Mouse (Mus musculus): ENCODE measurements around the gene Slc39a5. TPM values are rescaled to one million over a fixed set of nuclear protein-coding genes. Genes with fewer than 3 reads are reported as not detected.

Slc39a5 gene
- total RNA-seq (2014; rRNA removed; ENCODE audit: low replicate concordance) (not detected in 2 replicates), polyA plus RNA-seq (2015; fragmentation: Nextera tagmentation; extraction: Ambion mirVana) (not detected in 2 replicates)

- no peaks in the 10 kb centered on the region; the same call in 1 of the 2 replicates for H3K36me3 ChIP-seq (replicated peaks; ENCODE audit: control insufficient read depth, insufficient read depth, low read length)
- no peak for ATAC-seq (ENCODE audit: insufficient read depth, low read depth)
- H3K4me3 ChIP-seq (ENCODE audit: low read depth, low read length), result no peak within 1 kb of the TSS
- no peak within 1 kb of the TSS for H3K27ac ChIP-seq (ENCODE audit: low read depth)
- H3K9me3 ChIP-seq (replicated peaks; ENCODE audit: control insufficient read depth, low read length), result no peaks in the 10 kb centered on the region
- no peaks in the 10 kb centered on the region for H3K4me1 ChIP-seq (ENCODE audit: control insufficient read depth, insufficient read depth)
- 26% methylated on average over 2 of the region's 2 CpGs for WGBS
- no peak for TF ChIP-seq CTCF (IDR thresholded peaks at IDR 0.05; ENCODE audit: low read depth)
- no peak for TF ChIP-seq EP300 (IDR thresholded peaks at IDR 0.05; ENCODE audit: low read depth)
- H3K4me2 ChIP-seq (ENCODE audit: low read depth, low read length), result no peak within 1 kb of the TSS
- no peak within 1 kb of the TSS for H3K9ac ChIP-seq (replicated peaks; ENCODE audit: low read depth, low read length)
- no peak for DNase-seq (ENCODE audit: low spot score)
- H3K27me3 ChIP-seq (ENCODE audit: control insufficient read depth, insufficient read depth, low read length), result no peaks in the 10 kb centered on the region
These were observed at the start of gene Slc39a5 for GRCm38 (mm10) chr10:128401056-128401455. Gene Slc39a5 (minus strand): TSS chr10:128401229.

- Histone ChIP-seq H3K4me3 (ENCODE audit: low read depth, low read length) (no peak overlapping the region), H3K4me2 (ENCODE audit: low read depth, low read length) (no peak overlapping the region), H3K27me3 (ENCODE audit: control insufficient read depth, insufficient read depth, low read length) (no peaks in the 10 kb centered on the region), H3K9ac (replicated peaks; ENCODE audit: low read depth, low read length) (no peak overlapping the region), H3K27ac (ENCODE audit: low read depth) (no peak overlapping the region), H3K36me3 (replicated peaks; ENCODE audit: control insufficient read depth, insufficient read depth, low read length) (peaks cover 7% of the 10 kb centered on the region; the same call in 1 of the 2 replicates), H3K4me1 (ENCODE audit: control insufficient read depth, insufficient read depth) (no peaks in the 10 kb centered on the region), H3K9me3 (replicated peaks; ENCODE audit: control insufficient read depth, low read length) (no peaks in the 10 kb centered on the region)
- 61% methylated on average over 4 of the region's 4 CpGs for WGBS
- ATAC-seq (ENCODE audit: insufficient read depth, low read depth) (no peak), DNase-seq (ENCODE audit: low spot score) (no peak)
- TF ChIP-seq EP300 (IDR thresholded peaks at IDR 0.05; ENCODE audit: low read depth) (no peak), CTCF (IDR thresholded peaks at IDR 0.05; ENCODE audit: low read depth) (no peak)
These were observed 44.4 kb upstream of the Slc39a5 start for GRCm38 (mm10) chr10:128445407-128445806.

GRCm38 (mm10) chr10:128444354-128444753 lies 43.3 kb upstream of the Slc39a5 start:
- 64% methylated on average over 6 of the region's 6 CpGs for WGBS
- ATAC-seq (ENCODE audit: insufficient read depth, low read depth), result no peak
- H3K4me3 ChIP-seq (ENCODE audit: low read depth, low read length), result no peak overlapping the region

DNA sequence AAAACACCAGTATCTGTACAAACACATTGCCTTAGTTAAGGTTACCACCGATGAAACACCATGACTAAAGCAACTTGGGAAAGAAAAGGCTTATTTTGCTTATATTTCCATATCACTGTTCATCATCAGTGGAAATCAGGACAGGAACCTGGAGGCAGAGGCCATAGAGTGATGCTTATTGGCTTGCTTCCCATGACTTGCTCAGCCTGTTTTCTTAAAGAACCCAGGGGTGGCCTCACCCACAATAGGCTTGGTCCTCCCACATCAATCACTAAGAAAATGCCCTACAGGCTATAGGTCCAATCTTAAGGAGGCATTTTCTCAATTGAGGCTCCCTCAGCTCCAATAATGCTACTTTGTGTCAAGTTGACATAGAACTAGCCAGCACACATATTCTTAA lies 41.7 kb upstream of the Slc39a5 start:
- no peak overlapping the region for H3K4me3 ChIP-seq (ENCODE audit: low read depth, low read length)
- TF ChIP-seq CTCF (IDR thresholded peaks at IDR 0.05; ENCODE audit: low read depth), result no peak
- TF ChIP-seq EP300 (IDR thresholded peaks at IDR 0.05; ENCODE audit: low read depth), result no peak
- WGBS, result 90% methylated on average over 1 of the region's 1 CpGs
- DNase-seq (ENCODE audit: low spot score) (no peak), ATAC-seq (ENCODE audit: insufficient read depth, low read depth) (no peak)
- no peak overlapping the region for H3K9ac ChIP-seq (replicated peaks; ENCODE audit: low read depth, low read length)
- no peak overlapping the region for H3K27ac ChIP-seq (ENCODE audit: low read depth)
- H3K4me2 ChIP-seq (ENCODE audit: low read depth, low read length), result no peak overlapping the region
- peaks cover 30% of the 10 kb centered on the region for H3K36me3 ChIP-seq (replicated peaks; ENCODE audit: control insufficient read depth, insufficient read depth, low read length)
- H3K4me1 ChIP-seq (ENCODE audit: control insufficient read depth, insufficient read depth), result no peaks in the 10 kb centered on the region
- H3K27me3 ChIP-seq (ENCODE audit: control insufficient read depth, insufficient read depth, low read length), result no peaks in the 10 kb centered on the region
- no peaks in the 10 kb centered on the region for H3K9me3 ChIP-seq (replicated peaks; ENCODE audit: control insufficient read depth, low read length)

More at GRCm38 (mm10) chr10:128444354-128444753, 43.3 kb upstream of the Slc39a5 start:
- no peak overlapping the region for H3K27ac ChIP-seq (ENCODE audit: low read depth)
- H3K27me3 ChIP-seq (ENCODE audit: control insufficient read depth, insufficient read depth, low read length), result no peaks in the 10 kb centered on the region
- DNase-seq (ENCODE audit: low spot score), result no peak
- no peak overlapping the region for H3K4me2 ChIP-seq (ENCODE audit: low read depth, low read length)
- no peaks in the 10 kb centered on the region for H3K4me1 ChIP-seq (ENCODE audit: control insufficient read depth, insufficient read depth)
- no peak overlapping the region for H3K9ac ChIP-seq (replicated peaks; ENCODE audit: low read depth, low read length)
- no peak for TF ChIP-seq CTCF (IDR thresholded peaks at IDR 0.05; ENCODE audit: low read depth)
- TF ChIP-seq EP300 (IDR thresholded peaks at IDR 0.05; ENCODE audit: low read depth), result no peak
- H3K36me3 ChIP-seq (replicated peaks; ENCODE audit: control insufficient read depth, insufficient read depth, low read length), result peaks cover 15% of the 10 kb centered on the region
- no peaks in the 10 kb centered on the region for H3K9me3 ChIP-seq (replicated peaks; ENCODE audit: control insufficient read depth, low read length)

- H3K4me1 ChIP-seq (ENCODE audit: control insufficient read depth, insufficient read depth), result no peaks in the 10 kb centered on the region
- DNase-seq (ENCODE audit: low spot score) (no peak), ATAC-seq (ENCODE audit: insufficient read depth, low read depth) (no peak)
- no peak overlapping the region for H3K4me3 ChIP-seq (ENCODE audit: low read depth, low read length)
- H3K9ac ChIP-seq (replicated peaks; ENCODE audit: low read depth, low read length), result no peak overlapping the region
- H3K9me3 ChIP-seq (replicated peaks; ENCODE audit: control insufficient read depth, low read length), result no peaks in the 10 kb centered on the region
- no peak overlapping the region for H3K4me2 ChIP-seq (ENCODE audit: low read depth, low read length)
- no peak overlapping the region for H3K27ac ChIP-seq (ENCODE audit: low read depth)
- peaks cover 40% of the 10 kb centered on the region for H3K36me3 ChIP-seq (replicated peaks; ENCODE audit: control insufficient read depth, insufficient read depth, low read length)
- no peaks in the 10 kb centered on the region for H3K27me3 ChIP-seq (ENCODE audit: control insufficient read depth, insufficient read depth, low read length)
- 88% methylated on average over 10 of the region's 10 CpGs for WGBS
- TF ChIP-seq CTCF (IDR thresholded peaks at IDR 0.05; ENCODE audit: low read depth), result no peak
These were observed 40.5 kb upstream of the Slc39a5 start for GRCm38 (mm10) chr10:128441324-128442119.

Data from heart, postnatal 0 days (tissue).